Mouse (Mus musculus) spleen, postnatal 0 days (tissue): ENCODE results near the gene Olfr355. TPM values are rescaled to one million over a fixed set of nuclear protein-coding genes. Genes with fewer than 3 reads are reported as not detected.

Experiments
- polyA plus RNA-seq: library from polyadenylated mRNA; unstranded; fragments of >200 nt; fragmentation: Nextera tagmentation; extraction: Ambion mirVana; gene quantifications from 2 replicates; pipeline ENCODE4 v1.2.1, GENCODE M21; 2015

Gene Olfr355
- not detected in 2 replicates for polyA plus RNA-seq

DNA sequence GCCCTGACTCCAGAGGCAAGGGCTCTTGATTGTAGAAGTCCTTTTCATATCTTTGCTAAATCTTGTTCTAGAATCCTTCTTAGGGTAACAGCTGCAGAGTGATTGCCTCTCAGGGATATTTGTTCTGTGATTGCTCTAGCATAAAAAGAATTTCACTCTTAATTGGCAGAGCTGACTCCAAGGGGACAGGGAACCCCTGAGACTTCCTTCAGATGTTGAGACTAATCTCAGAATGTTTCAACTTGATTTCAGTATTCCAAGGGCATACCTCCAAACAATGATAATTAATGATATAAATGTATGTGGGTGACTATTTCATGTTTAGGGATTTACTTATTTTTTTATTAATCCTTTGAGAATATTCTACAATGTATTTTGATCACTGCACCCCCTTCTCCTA, at the start of gene Olfr355:
Olfr355 (minus strand) TSS at position 101 of the 400 bp plus-strand sequence.

DNA sequence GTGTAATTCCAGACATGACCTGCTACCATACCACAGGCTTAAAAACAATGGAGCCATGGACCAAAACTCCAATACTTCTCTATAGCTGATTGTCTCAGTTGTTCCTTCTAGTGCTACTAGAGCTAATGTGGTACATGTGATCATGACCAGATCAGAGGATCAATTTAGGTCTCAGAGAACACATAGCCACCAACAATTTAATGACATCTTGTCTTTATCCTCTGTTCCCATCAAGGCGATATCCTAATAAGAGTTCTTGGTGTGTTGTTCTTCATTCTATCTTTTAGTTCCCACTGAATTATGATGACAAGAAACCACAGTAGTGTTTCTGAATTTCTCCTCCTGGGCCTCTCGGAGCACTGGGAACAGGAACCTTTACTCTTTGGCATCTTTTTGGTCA, 8.1 kb upstream of the Olfr355 start, which contains the start of gene Olfr356:
Olfr356 (plus strand) TSS at position 301 of the 400 bp plus-strand sequence.

DNA sequence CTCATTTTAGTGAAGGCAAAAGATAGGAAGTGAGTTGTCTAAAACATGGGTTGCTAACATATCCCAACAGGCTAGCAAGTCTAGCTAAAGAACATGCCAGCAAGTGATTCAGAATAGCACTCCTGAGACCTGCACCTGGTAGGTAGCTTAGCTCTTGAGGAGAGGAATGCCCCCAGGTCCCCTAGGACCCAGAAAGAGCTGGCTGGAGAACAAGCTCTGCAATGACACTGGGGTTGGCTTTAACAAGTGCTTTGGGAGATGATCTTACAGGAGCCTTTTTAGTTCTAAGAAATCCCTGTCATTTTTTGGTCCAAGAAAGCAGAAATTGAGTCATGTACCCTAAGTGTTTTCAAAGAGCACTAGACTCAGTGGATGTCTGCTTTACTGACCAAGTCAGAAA, 23.3 kb downstream of the Olfr355 start, which contains the start of gene Olfr354:
Olfr354 (plus strand) TSS at position 301 of the 400 bp plus-strand sequence.

DNA sequence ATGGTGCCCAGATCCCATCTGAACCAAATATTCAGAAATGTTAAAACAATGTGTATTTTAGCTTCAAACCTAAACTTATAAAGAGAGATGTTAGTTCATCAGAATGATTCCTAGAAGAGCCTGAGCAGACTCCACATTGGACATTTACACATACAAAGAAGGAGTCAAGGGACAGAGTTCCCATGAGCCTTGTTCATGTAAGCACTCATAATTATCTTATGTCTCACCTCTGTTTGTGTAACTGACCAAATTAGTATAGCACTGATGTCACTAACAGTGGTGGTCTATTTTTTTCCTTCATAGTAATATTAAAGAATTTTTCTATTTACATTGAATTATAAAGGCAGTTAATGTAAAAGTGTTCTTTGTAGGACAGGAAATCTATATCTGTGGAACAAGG, 35.9 kb downstream of the Olfr355 start, which contains the start of gene Olfr353:
Olfr353 (minus strand) TSS at position 101 of the 400 bp plus-strand sequence.

Other genes with a start within 250 kb of the Olfr355 start
- not detected in 2 replicates for gene Olfr346, start 243.1 kb downstream of the Olfr355 start, polyA plus RNA-seq
- gene Olfr347, start 197.0 kb downstream of the Olfr355 start, polyA plus RNA-seq = not detected in 2 replicates
- gene Olfr348, start 144.6 kb downstream of the Olfr355 start, polyA plus RNA-seq = not detected in 2 replicates
- gene Olfr50, start 138.4 kb downstream of the Olfr355 start, polyA plus RNA-seq = not detected in 2 replicates
- gene Olfr3, start 111.9 kb downstream of the Olfr355 start, polyA plus RNA-seq = not detected in 2 replicates
- gene Olfr350, start 82.6 kb downstream of the Olfr355 start, polyA plus RNA-seq = not detected in 2 replicates
- gene Olfr351, start 66.2 kb downstream of the Olfr355 start, polyA plus RNA-seq = not detected in 2 replicates
- not detected in 2 replicates for gene Olfr352, start 60.4 kb downstream of the Olfr355 start, polyA plus RNA-seq
- gene Olfr353, start 36.0 kb downstream of the Olfr355 start, polyA plus RNA-seq = not detected in 2 replicates
- not detected in 2 replicates for gene Olfr354, start 23.2 kb downstream of the Olfr355 start, polyA plus RNA-seq
- gene Olfr356, start 8.2 kb upstream of the Olfr355 start, polyA plus RNA-seq = not detected in 2 replicates
- gene Olfr357, start 64.9 kb upstream of the Olfr355 start, polyA plus RNA-seq = not detected in 2 replicates
- gene Olfr358, start 80.4 kb upstream of the Olfr355 start, polyA plus RNA-seq = not detected in 2 replicates
- gene Olfr360, start 136.8 kb upstream of the Olfr355 start, polyA plus RNA-seq = not detected in 2 replicates
- not detected in 2 replicates for gene Olfr361, start 160.4 kb upstream of the Olfr355 start, polyA plus RNA-seq
- gene Olfr362, start 189.0 kb upstream of the Olfr355 start, polyA plus RNA-seq = not detected in 2 replicates
- gene Olfr364-ps1, start 210.4 kb upstream of the Olfr355 start, polyA plus RNA-seq = not detected in 2 replicates